Mouse (Mus musculus) small intestine, adult 10 weeks (tissue): ENCODE data around the gene Vmn2r101. TPM values are rescaled to one million over a fixed set of nuclear protein-coding genes. Genes with fewer than 3 reads are reported as not detected.

Experiments
- polyA plus RNA-seq: library from polyadenylated mRNA; stranded (reverse); fragments of 350-450 nt; fragmentation: Illumina TruSeq; extraction: RNeasy Lipid Tissue Mini Kit (QIAGEN cat#74804); gene quantifications from one replicate; pipeline ENCODE4 v1.2.3, GENCODE M21; 2014; ENCODE audit warnings: low replicate concordance

Vmn2r101 gene
- not detected for polyA plus RNA-seq

GRCm38 (mm10) chr17:19576927-19577326 is at the start of gene Vmn2r101:
Gene Vmn2r101 (plus strand): TSS chr17:19577227.

DNA sequence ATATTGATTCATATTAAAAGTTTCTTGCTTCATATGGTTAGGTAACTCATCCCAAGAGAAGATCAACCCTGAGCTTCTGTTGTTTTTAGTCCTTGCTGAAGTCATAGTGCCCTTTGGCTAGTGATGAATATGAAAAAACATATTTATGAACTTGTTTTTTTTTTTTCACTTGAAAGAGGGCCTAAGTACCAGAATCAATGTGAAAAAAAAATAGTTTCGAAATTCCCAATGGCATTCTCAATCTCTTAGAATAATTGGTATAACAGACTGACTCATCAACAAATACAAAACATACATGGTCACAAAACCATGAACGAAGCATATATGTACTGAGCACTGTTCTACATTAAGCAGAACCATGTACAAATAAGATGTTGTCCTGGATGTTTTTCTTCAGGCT is 83.0 kb downstream of the Vmn2r101 start, which contains the start of gene Vmn2r102:
Vmn2r102 (plus strand) TSS at position 301 of the 400 bp plus-strand sequence.

Other genes with a start within 250 kb of the Vmn2r101 start
- not detected for gene Vmn2r99, start 215.3 kb upstream of the Vmn2r101 start, polyA plus RNA-seq
- gene Vmn2r100, start 72.5 kb upstream of the Vmn2r101 start, polyA plus RNA-seq = not detected
- not detected for gene Vmn2r102, start 83.1 kb downstream of the Vmn2r101 start, polyA plus RNA-seq
- not detected for gene Vmn2r103, start 196.1 kb downstream of the Vmn2r101 start, polyA plus RNA-seq